ENCODE assay signal across 10 mouse cellular contexts in genomic region chr11:88171876-88172442, GRCm38 (mm10). TPM values are rescaled to one million over a fixed set of nuclear protein-coding genes. Genes with fewer than 3 reads are reported as not detected.
DNase-seq lines count a peak whose midpoint lies in the region; ATAC-seq and TF ChIP-seq lines count a peak whose summit lies in the region.
"Had no signal": no experiment of that assay in that cellular context is flagged by ENCODE, and none has a peak within 500 bp of the region (broad histone marks: within the 10 kb centered on the region; RNA-seq: fewer than 3 reads in every experiment).

No protein-coding gene starts in this region.

- H3K4me2 ChIP-seq in heart, embryonic 11.5 days = no peak overlapping the region
- H3K4me2 ChIP-seq in midbrain, embryonic 16.5 days (ENCODE audit: low read length) = no peak overlapping the region
- H3K4me2 ChIP-seq in midbrain, postnatal 0 days (ENCODE audit: low read depth, low read length, poor library complexity, severe bottlenecking) = no peak overlapping the region
- no peak overlapping the region for H3K4me2 ChIP-seq in embryonic facial prominence, embryonic 15.5 days (replicated peaks)
- H3K4me2 ChIP-seq in stomach, embryonic 16.5 days (ENCODE audit: low read depth, low read length) = no peak overlapping the region

- peaks cover 27% of the 10 kb centered on the region for H3K4me1 ChIP-seq in heart, embryonic 11.5 days (ENCODE audit: control insufficient read depth, insufficient read depth, low read length)
- H3K4me1 ChIP-seq in midbrain, embryonic 16.5 days (ENCODE audit: control insufficient read depth, insufficient read depth, low read length) = peaks cover 5% of the 10 kb centered on the region; the same call in 1 of the 2 replicates
- 0 out of 2 replicates have a peak, but pooled peaks cover 5% of the 10 kb centered on the region for H3K4me1 ChIP-seq in midbrain, postnatal 0 days (ENCODE audit: insufficient read depth, low read length)
- H3K4me1 ChIP-seq in embryonic facial prominence, embryonic 15.5 days = peaks cover 31% of the 10 kb centered on the region
- peaks cover 26% of the 10 kb centered on the region for H3K4me1 ChIP-seq in stomach, embryonic 16.5 days (ENCODE audit: control insufficient read depth, insufficient read depth, low read length)

- ATAC-seq in heart, embryonic 11.5 days (replicated peaks; ENCODE audit: insufficient number of reproducible peaks, low FRiP score, low TSS enrichment) = no peak
- no peak for ATAC-seq in midbrain, embryonic 16.5 days
- no peak for ATAC-seq in midbrain, postnatal 0 days (ENCODE audit: low FRiP score)
- no peak for ATAC-seq in embryonic facial prominence, embryonic 15.5 days (ENCODE audit: insufficient number of reproducible peaks, low FRiP score, low TSS enrichment, low read depth)
- ATAC-seq in stomach, embryonic 16.5 days (ENCODE audit: insufficient read depth, low FRiP score) = no peak

- H3K9me3 ChIP-seq in heart, embryonic 11.5 days (replicated peaks; ENCODE audit: control insufficient read depth, low read length) = no peaks in the 10 kb centered on the region
- H3K9me3 ChIP-seq in midbrain, embryonic 16.5 days (replicated peaks; ENCODE audit: control insufficient read depth, low read length, poor library complexity, severe bottlenecking) = no peaks in the 10 kb centered on the region
- H3K9me3 ChIP-seq in midbrain, postnatal 0 days (ENCODE audit: low read length) = no peaks in the 10 kb centered on the region
- H3K9me3 ChIP-seq in embryonic facial prominence, embryonic 15.5 days (replicated peaks) = no peaks in the 10 kb centered on the region
- H3K9me3 ChIP-seq in stomach, embryonic 16.5 days (replicated peaks; ENCODE audit: control insufficient read depth, low read length) = no peaks in the 10 kb centered on the region

- no peaks in the 10 kb centered on the region for H3K36me3 ChIP-seq in heart, embryonic 11.5 days (ENCODE audit: control insufficient read depth, insufficient read depth, low read length)
- no peaks in the 10 kb centered on the region for H3K36me3 ChIP-seq in midbrain, embryonic 16.5 days (ENCODE audit: control insufficient read depth, insufficient read depth, low read length)
- no peaks in the 10 kb centered on the region for H3K36me3 ChIP-seq in midbrain, postnatal 0 days (ENCODE audit: insufficient read depth, low read length)
- peaks cover 7% of the 10 kb centered on the region; the same call in 1 of the 2 replicates for H3K36me3 ChIP-seq in embryonic facial prominence, embryonic 15.5 days
- H3K36me3 ChIP-seq in stomach, embryonic 16.5 days (ENCODE audit: control insufficient read depth, insufficient read depth, low read length) = no peaks in the 10 kb centered on the region; the same call in 1 of the 2 replicates

- no peak for DNase-seq in heart, postnatal 14 days
- DNase-seq in midbrain, postnatal 0 days (ENCODE audit: low spot score) = no peak
- no peak for DNase-seq in thymus, postnatal 25 days
- DNase-seq: layer of hippocampus, adult 9-11 months; lung, adult 2 months; right cerebral cortex, postnatal 4 days had no signal

- no peak for TF ChIP-seq CTCF in midbrain, postnatal 0 days (IDR thresholded peaks at IDR 0.05)

- intact Hi-C loops in heart, postnatal 14 days (cut with DNase I) = no loop called here

- H3K4me3 ChIP-seq in heart, embryonic 11.5 days (ENCODE audit: low read depth, low read length) = no peak overlapping the region
- no peak overlapping the region for H3K4me3 ChIP-seq in midbrain, embryonic 16.5 days (ENCODE audit: low read depth, low read length)
- no peak overlapping the region for H3K4me3 ChIP-seq in midbrain, postnatal 0 days (ENCODE audit: low read depth, low read length)
- no peak overlapping the region for H3K4me3 ChIP-seq in embryonic facial prominence, embryonic 15.5 days (replicated peaks)
- H3K4me3 ChIP-seq in stomach, embryonic 16.5 days (replicated peaks; ENCODE audit: low read length) = no peak overlapping the region

- no peaks in the 10 kb centered on the region for H3K27me3 ChIP-seq in heart, embryonic 11.5 days (ENCODE audit: control insufficient read depth, insufficient read depth, low read length)
- no peaks in the 10 kb centered on the region; the same call in none of the 2 replicates for H3K27me3 ChIP-seq in midbrain, embryonic 16.5 days (ENCODE audit: control insufficient read depth, insufficient read depth, low read depth, low read length)
- H3K27me3 ChIP-seq in midbrain, postnatal 0 days (ENCODE audit: insufficient read depth, low read length) = no peaks in the 10 kb centered on the region
- H3K27me3 ChIP-seq in embryonic facial prominence, embryonic 15.5 days = peaks cover 7% of the 10 kb centered on the region
- no peaks in the 10 kb centered on the region for H3K27me3 ChIP-seq in stomach, embryonic 16.5 days (ENCODE audit: control insufficient read depth, insufficient read depth, low read length)

- peak overlapping the region; percentile 28 for H3K9ac ChIP-seq in heart, embryonic 11.5 days (ENCODE audit: low read depth, low read length)
- H3K9ac ChIP-seq in midbrain, embryonic 16.5 days (ENCODE audit: low read depth, low read length) = 0 out of 2 replicates have a peak overlapping the region, but pooled peaks have one; percentile 8
- no peak overlapping the region for H3K9ac ChIP-seq in midbrain, postnatal 0 days (replicated peaks; ENCODE audit: low read length, poor library complexity, severe bottlenecking)
- no peak overlapping the region for H3K9ac ChIP-seq in embryonic facial prominence, embryonic 15.5 days
- peak overlapping the region; percentile 54; the same call in 1 of the 2 replicates for H3K9ac ChIP-seq in stomach, embryonic 16.5 days (ENCODE audit: low read length)

- WGBS in heart, embryonic 11.5 days (ENCODE audit: insufficient replicate concordance) = 64% methylated on average over 15 of the region's 15 CpGs
- 71% methylated on average over 15 of the region's 15 CpGs for WGBS in midbrain, embryonic 16.5 days
- 67% methylated on average over 15 of the region's 15 CpGs for WGBS in midbrain, postnatal 0 days
- 63% methylated on average over 15 of the region's 15 CpGs for WGBS in embryonic facial prominence, embryonic 15.5 days
- WGBS in stomach, embryonic 16.5 days = 57% methylated on average over 15 of the region's 15 CpGs

- H3K27ac ChIP-seq in heart, embryonic 11.5 days (ENCODE audit: low read depth, low read length) = peak overlapping the region; percentile 74; the same call in 1 of the 2 replicates
- H3K27ac ChIP-seq in midbrain, embryonic 16.5 days (ENCODE audit: low read length) = no peak overlapping the region
- H3K27ac ChIP-seq in midbrain, postnatal 0 days (ENCODE audit: low read depth, low read length) = no peak overlapping the region
- 0 out of 2 replicates have a peak overlapping the region, but pooled peaks have one; percentile 75 for H3K27ac ChIP-seq in embryonic facial prominence, embryonic 15.5 days (replicated peaks)
- H3K27ac ChIP-seq in stomach, embryonic 16.5 days (ENCODE audit: low read length) = peak overlapping the region; percentile 86; the same call in 1 of the 2 replicates

RNA-seq across cellular contexts. Expression of gene Mrps23, which starts 32.2 kb away (rescaled TPM):
- polyA plus RNA-seq in heart, embryonic 11.5 days (2014; fragmentation: Nextera tagmentation; extraction: Ambion mirVana) = 87.3 and 88.4 TPM in 2 replicates
- total RNA-seq in heart, postnatal 14 days (2021) = 100 to 1,000 TPM; 226 to 277 TPM
- polyA plus RNA-seq in midbrain, embryonic 16.5 days (2015; fragmentation: Nextera tagmentation; extraction: Ambion mirVana) = 65.4 and 66.9 TPM in 2 replicates
- total RNA-seq in midbrain, postnatal 0 days (2014; rRNA removed) = 29.4 and 35.5 TPM in 2 replicates
- 63.0 and 63.2 TPM in 2 replicates for polyA plus RNA-seq in midbrain, postnatal 0 days (2015; fragmentation: Nextera tagmentation; extraction: Ambion mirVana)
- 58.4 and 61.6 TPM in 2 replicates for polyA plus RNA-seq in embryonic facial prominence, embryonic 15.5 days (2015; fragmentation: Nextera tagmentation; extraction: Ambion mirVana)
- polyA plus RNA-seq in stomach, embryonic 16.5 days (2015; fragmentation: Nextera tagmentation; extraction: Ambion mirVana) = 50.1 and 57.9 TPM in 2 replicates

Comparison
In these comparisons a context has a peak if more than half of its experiments do, and no peak if none do; other contexts are left out.
1. H3K9ac ChIP-seq: peak in heart, embryonic 11.5 days (single experiment), midbrain, embryonic 16.5 days (single experiment) and stomach, embryonic 16.5 days (single experiment); none in midbrain, postnatal 0 days (single experiment) and embryonic facial prominence, embryonic 15.5 days (single experiment).
2. H3K27ac ChIP-seq: peak in heart, embryonic 11.5 days (single experiment), embryonic facial prominence, embryonic 15.5 days (single experiment) and stomach, embryonic 16.5 days (single experiment); none in midbrain, embryonic 16.5 days (single experiment) and midbrain, postnatal 0 days (single experiment).